Mouse (Mus musculus) cerebellum, postnatal 10 days (tissue): Measurements from ENCODE around the gene Spag16.

Experiments
- DNase-seq, 2 experiments: peaks; one replicate each; pipeline ENCODE4 v3.0.0; 2021; ENCODE audit warnings: mixed read lengths in 2 of 2

The Spag16 gene

DNA sequence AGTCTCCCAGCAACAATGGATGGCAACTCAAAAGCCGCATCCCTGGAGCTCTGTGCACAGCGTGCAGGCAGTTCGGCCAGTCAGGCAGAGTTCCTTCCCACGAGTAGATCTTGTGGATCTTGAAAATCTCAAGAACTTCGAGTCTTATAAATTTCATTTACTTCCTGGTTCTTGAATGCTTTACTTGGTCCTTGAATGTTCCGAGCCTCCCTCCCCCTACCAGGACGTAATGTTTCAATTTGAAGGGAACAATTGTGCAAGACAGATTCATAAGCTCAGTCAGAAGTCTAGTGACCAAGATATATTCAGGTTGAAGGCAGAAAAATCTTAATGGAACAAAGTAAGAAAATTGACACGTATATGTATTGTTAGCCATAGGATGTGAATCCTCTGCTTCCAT is 277.9 kb downstream of the Spag16 start:
- no peak for DNase-seq

- no peak for DNase-seq
Observed at GRCm38 (mm10) chr1:70116212-70116982, 289.6 kb downstream of the Spag16 start.

DNA sequence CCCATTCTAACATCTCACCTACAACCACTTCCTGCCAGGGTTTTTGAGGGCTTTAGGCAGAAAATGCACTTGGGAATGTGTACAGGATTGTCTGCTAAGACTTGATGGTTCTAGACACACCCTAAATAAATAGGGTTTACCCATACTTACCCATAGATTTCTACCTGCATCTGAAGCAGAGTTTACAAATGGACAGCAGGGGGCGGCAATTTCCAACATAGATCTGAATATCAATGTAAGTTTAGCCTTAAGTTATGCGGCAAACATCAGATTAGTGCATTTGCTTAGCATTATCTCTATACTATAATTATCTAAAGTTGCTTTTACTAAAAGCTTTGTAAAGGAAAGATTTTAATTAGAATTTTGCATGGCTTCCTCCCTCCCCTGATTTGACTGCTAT is 301.3 kb downstream of the Spag16 start:
- peak; percentile 56 to 65 for DNase-seq

DNA sequence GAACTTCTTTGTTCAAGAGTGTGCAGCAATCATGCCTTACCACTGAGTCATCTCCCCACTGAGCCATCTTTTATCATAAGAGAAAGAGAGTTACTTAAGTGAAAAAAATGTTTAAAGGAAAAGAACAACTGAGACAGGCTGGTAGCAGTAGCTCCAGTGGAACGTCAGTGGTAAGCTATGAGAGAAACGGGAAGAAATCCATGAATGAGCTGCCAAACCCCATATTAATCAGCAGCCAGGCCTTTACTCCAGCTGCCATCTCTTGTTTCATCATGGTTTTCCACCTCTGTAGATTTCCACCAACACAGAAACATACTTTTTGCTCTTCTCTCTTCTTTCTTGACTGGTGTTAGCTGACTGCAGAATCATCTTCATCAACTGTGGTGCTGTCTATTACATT is 308.8 kb downstream of the Spag16 start:
- DNase-seq, result no peak

- peak; percentile 12 to 21 for DNase-seq
Observed at GRCm38 (mm10) chr1:70165343-70166158, 338.8 kb downstream of the Spag16 start.

DNA sequence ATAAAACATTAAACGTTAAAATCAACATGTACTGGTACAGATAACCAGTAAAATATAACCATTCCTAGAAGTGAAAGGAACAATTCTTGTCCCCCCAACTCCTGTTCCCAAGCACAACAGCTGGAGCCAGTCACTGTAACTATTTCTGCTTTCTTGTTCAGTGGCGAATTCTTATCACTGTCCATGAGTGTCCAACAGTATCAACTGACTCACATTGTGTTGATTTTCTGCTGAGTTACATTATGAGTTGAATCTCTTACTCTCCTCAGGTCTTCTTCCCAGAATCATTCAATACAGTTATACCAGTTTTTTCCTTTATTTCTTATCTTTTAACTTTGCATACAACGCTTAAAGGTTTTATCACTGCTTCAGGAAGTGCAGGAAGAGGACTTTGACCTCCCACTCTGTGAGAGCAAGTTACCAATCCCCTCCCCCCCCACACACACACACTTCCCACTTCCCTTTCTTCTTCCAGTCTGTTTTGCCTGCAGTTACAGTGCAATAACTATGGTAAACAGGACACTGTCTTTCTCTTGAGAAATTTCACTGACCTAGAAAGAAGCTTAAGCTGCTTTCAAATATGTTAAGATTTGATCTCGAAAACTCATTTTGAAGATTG is 353.5 kb downstream of the Spag16 start:
- DNase-seq, result no peak

DNA sequence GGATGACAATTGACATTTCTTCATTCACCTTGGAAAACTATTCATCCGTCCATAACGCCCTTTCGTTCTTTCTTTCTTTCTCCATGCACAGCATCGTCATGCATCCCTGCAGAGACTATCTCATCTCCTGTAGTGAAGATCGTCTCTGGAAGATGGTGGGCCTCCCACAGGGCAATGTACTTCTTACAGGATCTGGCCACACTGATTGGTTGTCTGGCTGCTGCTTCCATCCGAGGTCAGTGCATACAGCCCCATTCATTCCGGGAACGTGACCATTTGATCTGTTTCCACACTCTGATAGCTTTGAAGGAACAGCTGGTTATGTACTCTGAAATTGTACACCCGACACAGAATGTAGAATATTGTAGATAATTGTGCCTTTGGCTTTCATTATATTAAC is 438.0 kb downstream of the Spag16 start:
- no peak for DNase-seq

DNA sequence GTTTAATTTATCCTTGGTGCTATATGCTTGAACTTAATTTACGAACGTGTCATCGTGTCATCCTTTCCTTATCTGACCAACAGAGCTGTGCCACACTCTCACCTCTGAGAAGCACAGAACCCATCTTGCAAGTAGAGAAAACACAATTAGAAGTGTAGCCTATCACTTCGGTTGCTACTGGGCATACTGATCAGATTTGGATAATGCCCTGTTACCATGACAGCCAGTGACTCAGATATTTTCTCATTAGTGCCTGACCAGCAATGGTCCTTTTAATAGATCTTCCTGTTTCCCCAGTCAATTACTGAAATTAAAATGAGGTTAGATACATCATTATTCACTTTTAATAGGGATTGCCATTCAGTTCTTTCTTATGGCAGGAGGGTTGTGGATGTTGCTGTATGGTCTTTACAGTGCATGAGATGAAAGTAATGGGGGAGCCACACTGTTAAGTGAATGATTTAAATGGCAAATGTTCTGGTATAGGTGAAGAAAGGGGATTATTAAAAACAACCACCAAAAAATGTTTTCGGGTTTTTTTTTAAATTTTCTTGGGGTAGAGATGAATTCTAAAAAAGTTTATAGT is 439.2 kb downstream of the Spag16 start:
- no peak for DNase-seq

- DNase-seq, result peak; percentile 40 to 53
Observed at GRCm38 (mm10) chr1:70270139-70270538, 443.4 kb downstream of the Spag16 start.

GRCm38 (mm10) chr1:70272753-70273152 is 446.0 kb downstream of the Spag16 start:
- DNase-seq, result no peak

- no peak for DNase-seq
Observed at GRCm38 (mm10) chr1:70279296-70279695, 452.5 kb downstream of the Spag16 start.

DNA sequence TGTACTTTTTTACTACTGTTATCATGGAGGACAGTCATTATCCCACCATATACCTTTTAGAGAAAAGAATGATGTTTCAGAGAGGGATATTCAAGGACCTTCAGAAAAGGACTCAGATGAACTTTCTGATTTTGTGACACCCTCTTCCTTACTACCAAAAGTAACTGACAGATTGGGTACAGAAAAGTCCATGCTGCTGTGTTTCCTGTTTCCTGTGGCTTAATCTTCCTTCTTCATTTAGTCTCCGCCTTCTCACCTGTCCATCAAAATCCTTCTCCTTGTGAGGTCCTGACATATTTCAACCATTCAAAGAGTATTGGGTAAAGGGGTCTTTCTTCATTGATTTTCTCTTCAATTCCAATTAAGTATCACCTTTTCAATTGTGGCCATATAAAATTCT is 456.6 kb downstream of the Spag16 start:
- no peak for DNase-seq

GRCm38 (mm10) chr1:70284140-70284539 is 457.4 kb downstream of the Spag16 start:
- no peak for DNase-seq

DNA sequence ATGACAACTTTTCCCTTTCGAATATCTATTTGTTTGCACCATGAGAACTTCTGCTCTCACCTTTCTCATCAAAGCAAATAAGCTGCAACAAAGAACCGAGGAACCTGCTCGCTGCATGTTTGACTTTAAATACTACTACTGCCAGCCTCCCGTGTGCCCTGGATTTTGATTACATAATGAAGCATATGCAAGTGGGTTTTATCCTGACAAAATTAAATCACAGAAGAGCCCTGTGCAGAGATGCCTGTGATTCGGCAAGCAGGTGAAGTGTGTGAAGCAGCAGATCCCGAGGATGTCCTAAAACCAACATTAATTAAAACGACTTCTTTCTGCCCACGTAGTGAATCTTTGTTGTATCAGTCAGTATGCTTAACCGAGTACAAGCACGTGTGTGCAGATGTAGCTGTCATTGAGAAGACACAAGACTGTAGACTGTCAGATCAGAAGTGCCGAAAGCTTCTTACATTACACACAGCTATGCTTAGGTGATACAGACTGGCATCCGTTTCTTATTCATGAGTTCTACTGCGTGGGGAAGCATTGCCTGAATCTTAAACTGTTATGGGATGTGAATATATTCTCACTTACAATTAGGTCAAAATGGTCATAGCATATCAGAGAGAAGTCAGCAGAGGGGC is 489.5 kb downstream of the Spag16 start:
- DNase-seq, result no peak

GRCm38 (mm10) chr1:70320951-70321350 is 494.2 kb downstream of the Spag16 start:
- DNase-seq, result no peak

- DNase-seq, result no peak
Observed at GRCm38 (mm10) chr1:70346179-70346578, 519.4 kb downstream of the Spag16 start.

DNA sequence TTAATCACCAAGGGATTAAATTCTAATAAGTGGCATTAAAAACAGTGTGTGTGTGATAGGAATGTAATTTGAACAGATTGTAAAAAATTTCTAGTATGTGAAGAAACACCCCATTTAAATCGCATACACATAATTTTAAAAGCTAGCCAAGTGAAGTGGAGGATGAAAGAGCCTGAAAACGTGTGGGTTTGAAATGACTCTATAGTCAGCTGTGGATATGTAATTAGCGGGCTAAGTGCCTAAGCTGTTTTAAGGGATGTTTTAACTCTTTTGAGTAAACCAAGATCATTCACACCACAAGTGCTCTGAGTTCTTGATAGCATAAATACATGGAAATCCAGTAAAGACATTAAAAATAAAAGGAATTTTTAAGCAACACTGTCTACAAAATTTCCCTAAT is 524.6 kb downstream of the Spag16 start:
- DNase-seq, result no peak

- DNase-seq, result no peak
Observed at GRCm38 (mm10) chr1:70354014-70354413, 527.2 kb downstream of the Spag16 start.

DNA sequence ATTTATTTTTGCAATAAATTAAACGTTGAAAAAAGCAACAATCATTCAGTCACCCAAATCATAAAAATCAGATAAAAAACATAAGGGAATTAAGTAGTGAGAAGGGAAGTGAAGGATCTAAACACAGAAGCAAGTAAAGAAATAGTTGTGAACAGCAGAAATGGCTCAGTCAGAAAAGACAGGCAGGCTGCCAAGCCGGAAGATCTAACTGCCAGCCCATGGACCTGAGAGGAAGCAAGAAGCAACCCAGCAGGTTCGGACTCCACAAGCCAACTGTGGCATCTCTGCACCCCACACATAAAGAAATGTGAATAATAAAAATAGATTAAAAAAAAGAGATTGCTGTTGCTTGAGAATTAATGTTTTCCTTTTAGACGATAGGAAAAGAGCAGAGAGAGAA is 545.0 kb downstream of the Spag16 start:
- DNase-seq, result peak; percentile 76 to 80

DNA sequence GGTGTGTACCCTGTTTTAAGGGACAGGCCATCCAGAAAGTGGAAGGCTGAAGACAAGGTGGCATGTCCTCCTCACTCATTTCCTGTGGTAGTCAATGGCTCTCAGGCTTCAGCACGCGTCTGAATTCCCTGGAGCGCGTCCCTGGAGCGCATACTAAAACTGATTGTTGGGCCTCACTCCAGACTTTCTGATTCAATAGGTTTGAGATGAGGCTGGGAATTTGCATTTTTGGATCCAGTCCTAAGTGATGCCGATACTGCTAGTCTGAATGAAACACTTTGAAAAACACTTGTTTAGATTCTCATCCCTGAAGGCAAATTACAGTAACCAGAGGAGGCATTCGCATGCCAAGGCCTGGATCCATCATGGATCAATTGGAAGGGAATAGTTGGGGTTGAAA is 553.3 kb downstream of the Spag16 start:
- no peak for DNase-seq

GRCm38 (mm10) chr1:70442209-70443080 is 615.7 kb downstream of the Spag16 start:
- no peak for DNase-seq

- no peak for DNase-seq
Observed at GRCm38 (mm10) chr1:70479864-70480263, 653.1 kb downstream of the Spag16 start.
